Mouse (Mus musculus): Measurements from ENCODE around the gene Vps52.
A peak's percentile ranks its signal among the peaks of the same experiment; 100 is the strongest.

The Vps52 gene

GRCm38 (mm10) chr17:33955555-33956214, at the start of gene Vps52, which contains the start of gene Rps18:
Gene Vps52, plus strand, starts transcription at chr17:33955812.
Gene Rps18, minus strand, starts transcription at chr17:33956001.
- DNase-seq: peak; percentile 94

GRCm38 (mm10) chr17:33908331-33909076, 47.1 kb upstream of the Vps52 start:
- DNase-seq: peak; percentile 68

GRCm38 (mm10) chr17:33909077-33909868, 46.3 kb upstream of the Vps52 start, which contains the start of gene Daxx:
Gene Daxx, plus strand, starts transcription at chr17:33909414.
- peak; percentile 99 for DNase-seq

DNA sequence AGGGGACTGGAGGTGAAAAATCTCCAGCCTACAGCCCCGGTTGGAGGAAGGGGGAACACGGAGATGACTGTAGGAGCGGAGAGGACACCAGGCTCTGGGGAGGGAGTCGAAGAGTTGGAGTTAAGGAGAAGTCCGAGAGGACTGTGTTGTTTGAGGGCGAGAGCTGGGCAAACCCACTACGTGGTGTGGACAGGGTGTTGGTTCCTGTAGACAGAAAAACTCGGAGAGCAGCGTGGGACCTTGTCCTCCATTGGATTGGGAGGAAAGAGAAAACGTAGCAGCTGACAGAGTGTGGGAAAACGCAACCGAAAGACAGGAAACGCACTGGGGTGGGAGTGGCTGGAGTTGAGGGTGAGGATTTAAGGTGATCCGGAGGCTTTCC, 45.8 kb upstream of the Vps52 start:
- no peak for DNase-seq

DNA sequence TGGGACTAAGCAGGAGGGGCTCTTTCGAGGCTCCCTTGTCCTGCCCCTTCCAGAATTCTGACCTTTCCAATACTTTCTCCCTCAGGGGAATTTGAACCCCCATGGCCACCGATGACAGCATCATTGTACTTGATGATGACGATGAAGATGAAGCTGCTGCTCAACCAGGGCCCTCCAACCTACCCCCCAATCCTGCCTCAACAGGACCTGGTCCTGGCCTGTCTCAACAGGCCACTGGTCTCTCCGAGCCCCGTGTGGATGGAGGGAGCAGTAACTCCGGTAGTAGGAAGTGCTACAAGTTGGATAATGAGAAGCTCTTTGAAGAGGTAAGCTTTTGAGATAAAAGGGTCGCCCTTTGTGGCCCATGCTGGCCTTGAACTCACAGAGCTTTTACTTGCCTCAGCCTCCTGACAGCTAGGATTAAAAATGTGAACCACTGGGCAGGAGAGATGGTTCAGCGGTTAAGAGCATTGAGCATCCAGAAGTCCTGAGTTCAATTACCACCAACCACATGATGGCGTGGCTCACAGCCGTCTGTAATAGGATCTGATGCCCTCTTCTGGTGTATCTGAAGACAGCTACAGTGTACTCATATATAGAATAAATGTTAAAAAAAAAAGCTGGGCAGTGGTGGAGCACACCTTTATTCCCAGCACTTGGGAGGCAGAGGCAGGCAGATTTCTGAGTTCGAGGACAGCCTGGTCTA, 45.1 kb upstream of the Vps52 start:
- no peak for DNase-seq

DNA sequence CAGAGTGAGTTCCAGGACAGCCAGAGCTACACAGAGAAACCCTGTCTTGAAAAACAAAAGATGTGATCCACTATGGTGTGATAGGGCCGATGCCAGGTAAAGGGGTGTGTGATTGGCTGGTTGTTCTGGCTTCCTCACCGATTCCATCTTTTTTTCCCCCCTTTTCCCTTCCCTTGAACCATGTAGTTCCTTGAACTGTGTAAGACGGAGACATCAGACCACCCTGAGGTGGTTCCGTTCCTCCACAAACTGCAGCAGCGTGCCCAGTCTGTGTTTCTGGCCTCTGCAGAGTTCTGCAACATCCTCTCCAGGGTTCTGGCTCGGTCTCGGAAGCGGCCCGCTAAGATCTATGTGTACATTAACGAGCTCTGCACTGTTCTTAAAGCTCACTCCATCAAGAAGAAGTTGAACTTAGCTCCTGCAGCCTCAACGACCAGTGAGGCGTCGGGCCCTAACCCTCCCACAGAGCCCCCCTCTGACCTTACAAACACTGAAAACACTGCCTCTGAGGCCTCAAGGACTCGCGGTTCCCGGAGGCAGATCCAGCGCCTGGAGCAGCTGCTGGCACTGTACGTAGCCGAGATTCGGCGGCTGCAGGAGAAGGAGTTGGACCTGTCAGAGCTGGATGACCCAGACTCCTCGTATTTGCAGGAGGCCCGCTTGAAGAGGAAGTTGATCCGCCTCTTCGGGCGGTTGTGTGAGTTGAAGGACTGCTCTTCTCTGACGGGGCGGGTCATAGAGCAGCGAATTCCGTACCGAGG, 44.4 kb upstream of the Vps52 start:
- DNase-seq: no peak

- no peak for DNase-seq
Observed at GRCm38 (mm10) chr17:33911813-33912414, 43.7 kb upstream of the Vps52 start.

DNA sequence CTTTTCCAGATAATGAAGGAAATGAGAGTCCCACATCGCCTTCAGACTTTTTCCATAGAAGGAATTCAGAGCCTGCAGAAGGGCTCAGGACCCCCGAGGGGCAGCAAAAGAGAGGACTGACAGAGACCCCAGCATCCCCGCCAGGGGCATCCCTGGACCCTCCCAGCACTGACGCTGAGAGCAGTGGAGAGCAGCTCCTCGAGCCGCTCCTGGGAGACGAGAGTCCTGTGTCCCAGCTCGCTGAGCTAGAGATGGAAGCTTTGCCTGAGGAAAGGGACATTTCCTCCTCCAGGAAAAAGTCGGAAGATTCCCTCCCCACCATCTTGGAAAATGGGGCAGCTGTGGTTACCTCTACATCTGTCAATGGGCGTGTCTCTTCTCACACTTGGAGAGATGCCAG, 42.3 kb upstream of the Vps52 start:
- no peak for DNase-seq

- no peak for DNase-seq
Observed at GRCm38 (mm10) chr17:33913905-33914304, 41.7 kb upstream of the Vps52 start.

DNA sequence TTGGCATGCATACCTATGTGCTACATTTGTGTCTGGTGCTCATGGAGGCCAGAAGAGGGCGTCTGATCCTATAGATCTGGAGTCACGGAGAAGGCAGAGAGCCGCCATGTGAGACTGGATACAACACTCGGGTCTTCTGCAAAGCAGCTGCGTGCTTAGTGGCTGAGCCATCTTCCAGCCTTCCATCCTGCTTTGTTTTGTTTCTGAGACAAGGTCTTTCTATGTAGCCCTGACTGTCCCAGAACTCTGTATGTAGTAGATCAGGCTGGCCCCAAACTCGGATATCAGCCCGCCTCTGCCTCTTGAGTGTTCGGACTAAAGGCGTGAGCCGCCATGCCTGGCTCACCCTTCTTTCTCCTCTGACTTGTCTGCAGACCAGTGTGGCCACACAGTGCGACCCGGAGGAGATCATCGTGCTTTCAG, 40.6 kb upstream of the Vps52 start:
- DNase-seq: no peak

DNA sequence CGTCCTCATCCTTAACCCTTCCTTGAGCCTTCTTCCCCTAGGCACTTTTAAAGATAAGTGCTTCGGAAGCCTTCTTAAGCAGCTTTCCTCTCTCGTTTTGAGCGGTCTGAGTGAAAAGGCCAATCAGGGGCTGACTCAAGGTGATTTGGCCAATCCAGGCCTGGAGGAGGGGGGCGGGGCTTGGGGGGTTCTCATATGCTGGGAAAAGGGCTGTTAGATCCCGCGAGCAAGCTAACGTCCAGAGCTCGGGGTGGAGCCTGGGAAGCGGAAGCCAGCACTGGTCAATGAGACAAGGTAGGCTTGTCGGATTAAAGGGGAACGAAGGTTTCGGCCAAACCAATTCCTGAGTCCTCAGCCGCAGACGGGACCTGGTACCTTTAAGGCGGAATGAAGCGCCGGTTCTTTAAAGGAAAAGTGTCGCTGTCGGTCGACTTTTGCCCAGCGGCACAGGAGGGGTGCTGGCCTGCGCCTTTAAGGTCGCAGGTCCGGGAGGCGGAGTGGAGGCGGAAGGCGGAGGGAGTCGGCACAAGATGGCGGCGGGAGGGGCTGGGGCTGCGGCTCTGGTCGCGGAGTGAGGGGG, 39.9 kb upstream of the Vps52 start, which contains the start of the genes Tapbp and Zbtb22:
Tapbp (plus strand) TSS at position 229 of the 580 bp plus-strand sequence.
Zbtb22 (plus strand) TSS at position 234 of the 580 bp plus-strand sequence.
- DNase-seq: peak; percentile 96

- no peak for DNase-seq
Observed at GRCm38 (mm10) chr17:33916294-33916693, 39.3 kb upstream of the Vps52 start.

DNA sequence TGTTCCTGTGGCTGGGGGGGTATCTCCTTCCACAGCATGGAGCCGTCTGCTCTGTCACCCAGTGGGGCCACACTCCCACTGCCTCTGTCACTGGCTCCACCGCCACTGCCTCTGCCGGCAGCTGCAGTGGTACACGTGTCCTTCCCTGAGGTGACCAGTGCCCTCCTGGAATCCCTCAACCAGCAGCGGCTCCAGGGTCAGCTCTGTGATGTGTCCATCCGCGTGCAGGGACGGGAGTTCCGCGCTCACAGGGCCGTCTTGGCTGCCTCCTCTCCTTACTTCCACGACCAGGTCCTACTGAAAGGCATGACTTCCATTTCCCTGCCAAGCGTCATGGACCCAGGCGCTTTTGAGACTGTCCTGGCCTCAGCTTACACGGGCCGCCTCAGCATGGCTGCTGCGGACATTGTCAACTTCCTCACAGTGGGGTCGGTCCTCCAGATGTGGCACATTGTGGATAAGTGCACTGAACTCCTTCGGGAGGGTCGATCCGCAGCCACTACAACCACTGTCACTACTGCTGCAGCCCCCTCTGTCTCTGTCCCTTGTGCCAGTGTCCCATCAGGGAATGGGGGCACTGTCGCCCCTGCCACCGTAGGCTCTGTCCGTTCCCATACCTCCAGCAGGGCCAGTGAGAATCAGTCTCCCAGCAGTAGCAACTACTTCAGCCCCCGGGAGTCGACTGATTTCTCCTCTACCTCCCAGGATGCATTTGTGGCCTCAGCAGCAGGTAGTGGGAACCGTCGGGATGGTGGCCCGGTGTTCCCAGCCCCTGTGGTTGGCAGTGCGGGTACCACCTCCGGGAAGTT, 38.6 kb upstream of the Vps52 start:
- DNase-seq: no peak

DNA sequence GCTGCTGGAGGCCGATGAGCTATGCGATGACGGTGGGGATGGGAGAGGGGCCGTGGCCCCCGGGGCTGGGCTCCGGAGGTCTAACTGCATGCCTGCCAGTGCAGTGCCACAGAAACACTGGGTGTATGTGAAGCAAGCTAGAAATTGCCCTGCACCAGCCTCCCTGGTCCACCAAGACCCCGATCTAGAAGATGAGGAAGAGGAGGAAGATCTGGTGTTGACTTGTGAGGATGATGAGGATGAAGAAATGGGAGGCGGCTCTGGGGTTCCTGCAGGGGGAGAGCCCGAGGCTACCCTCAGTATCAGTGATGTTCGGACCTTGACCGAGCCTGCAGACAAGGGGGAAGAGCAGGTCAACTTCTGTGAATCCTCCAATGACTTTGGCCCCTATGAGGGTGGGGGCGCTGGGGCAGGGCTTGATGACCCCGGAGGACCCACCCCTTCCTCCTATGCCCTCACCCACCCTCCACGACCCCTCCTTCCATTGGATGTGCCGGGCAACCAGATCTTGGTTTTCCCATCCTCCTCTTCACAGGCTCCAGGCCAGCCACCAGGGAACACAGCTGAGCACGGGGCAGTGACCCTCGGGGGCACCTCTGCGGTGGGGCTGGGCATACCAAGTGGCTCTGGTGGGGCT, 37.8 kb upstream of the Vps52 start:
- DNase-seq: no peak

GRCm38 (mm10) chr17:33918293-33919203, 37.1 kb upstream of the Vps52 start:
- DNase-seq: no peak

DNA sequence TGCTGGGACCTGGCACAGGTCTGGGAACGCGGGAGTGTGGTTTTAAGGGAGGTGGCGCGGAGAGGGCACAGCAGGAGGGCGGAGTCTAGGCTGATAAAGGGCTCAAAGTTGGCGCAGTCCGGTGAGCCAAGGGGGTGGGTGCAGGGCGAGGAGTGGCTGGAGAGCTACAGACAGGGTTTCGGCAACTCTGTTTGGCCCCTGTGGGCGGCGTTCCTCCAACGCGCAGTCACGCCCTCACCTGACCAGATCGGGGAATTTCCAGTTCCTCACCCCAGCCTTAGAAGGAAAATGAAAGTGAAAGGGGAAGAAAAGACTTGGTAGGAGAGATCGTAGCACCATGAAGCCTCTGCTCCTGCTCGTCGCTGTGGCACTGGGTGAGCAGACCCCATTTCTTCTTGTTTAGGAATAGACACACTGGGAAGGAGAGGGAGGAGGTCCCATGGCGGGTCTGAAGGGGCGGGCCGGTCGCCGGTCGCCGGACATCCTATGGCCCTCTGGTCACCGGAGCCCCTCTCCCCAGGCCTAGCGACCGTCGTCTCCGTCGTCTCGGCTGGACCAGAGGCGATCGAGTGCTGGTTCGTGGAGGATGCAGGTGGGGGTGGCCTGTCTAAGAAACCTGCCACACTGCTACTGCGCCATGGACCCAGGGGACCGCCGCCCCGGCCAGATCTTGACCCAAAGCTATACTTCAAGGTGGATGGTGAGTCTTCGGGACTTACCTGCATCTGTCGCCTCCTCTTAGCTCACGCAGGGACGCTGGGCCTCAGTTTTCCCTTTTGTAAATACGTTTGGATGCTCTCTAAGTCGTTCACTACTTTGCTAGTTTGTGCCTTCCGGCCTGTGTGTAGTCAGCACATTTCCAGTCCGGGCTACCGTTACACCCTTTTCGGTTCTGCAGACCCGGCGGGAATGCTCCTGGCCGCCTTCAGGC, 36.0 kb upstream of the Vps52 start:
- peak; percentile 47 for DNase-seq

Measured in right cerebral cortex, postnatal 25 days (tissue).